Mouse (Mus musculus) B cell, adult (primary cell): ENCODE results near the gene Gm28360. TPM values are rescaled to one million over a fixed set of nuclear protein-coding genes. Genes with fewer than 3 reads are reported as not detected.

Experiments used
- total RNA-seq: library from RNA; stranded (reverse); gene quantifications from 4 replicates; pipeline ENCODE4 v1.2.4, GENCODE M21; 2023; ENCODE audit not compliant: inconsistent age

Gene Gm28360
- not detected in 4 replicates for total RNA-seq

GRCm38 (mm10) chr1:117829781-117830180 lies at the start of gene Gm28360:
TSS of gene Gm28360 (plus strand) at chr1:117830081.

GRCm38 (mm10) chr1:117780833-117781232 lies 49.0 kb upstream of the Gm28360 start, which contains the start of gene B020011L13Rik:
TSS of gene B020011L13Rik (plus strand) at chr1:117781133.

Other genes with a start within 250 kb of the Gm28360 start
- gene Gm28363, start 132.9 kb upstream of the Gm28360 start, total RNA-seq = not detected in 4 replicates
- not detected in 4 replicates for gene B020011L13Rik, start 48.9 kb upstream of the Gm28360 start, total RNA-seq
- not detected in 4 replicates for gene Gm28168, start 97.9 kb downstream of the Gm28360 start, total RNA-seq
- gene Gm7145, start 135.9 kb downstream of the Gm28360 start, total RNA-seq = not detected in 4 replicates